In genomic region chr19:31354959-31355358, GRCm38 (mm10) we compare ENCODE assay signal across 29 mouse cellular contexts.
DNase-seq lines count a peak whose midpoint lies in the region; ATAC-seq and TF ChIP-seq lines count a peak whose summit lies in the region.
"Had no signal": no experiment of that assay in that cellular context is flagged by ENCODE, and none has a peak within 500 bp of the region (broad histone marks: within the 10 kb centered on the region; RNA-seq: fewer than 3 reads in every experiment).

No protein-coding gene starts in this region.

- H3K27ac ChIP-seq in kidney, postnatal 0 days: no peak overlapping the region
- H3K27ac ChIP-seq: embryonic facial prominence, embryonic 13.5 days; forebrain, embryonic 10.5 days; forebrain, embryonic 13.5 days; gastrocnemius, adult 2 months; heart, embryonic 15.5 days; hindbrain, embryonic 10.5 days; hindbrain, embryonic 14.5 days; hindbrain, postnatal 0 days had no signal

- 43% methylated on average over 1 of the region's 1 CpGs for WGBS in kidney, postnatal 0 days

- no peak overlapping the region for H3K4me2 ChIP-seq in kidney, postnatal 0 days (ENCODE audit: low read length)
- H3K4me2 ChIP-seq: embryonic facial prominence, embryonic 13.5 days; forebrain, embryonic 13.5 days; heart, embryonic 12.5 days; heart, embryonic 15.5 days; hindbrain, embryonic 14.5 days had no signal

- H3K9ac ChIP-seq in kidney, postnatal 0 days (ENCODE audit: low read depth, low read length): no peak overlapping the region
- H3K9ac ChIP-seq: embryonic facial prominence, embryonic 13.5 days; forebrain, embryonic 13.5 days; heart, embryonic 12.5 days; heart, embryonic 15.5 days; hindbrain, embryonic 14.5 days had no signal

- no peaks in the 10 kb centered on the region for H3K4me1 ChIP-seq in kidney, postnatal 0 days (replicated peaks; ENCODE audit: insufficient read depth, low read length)
- H3K4me1 ChIP-seq: forebrain, embryonic 13.5 days had no signal

- H3K36me3 ChIP-seq in kidney, postnatal 0 days (ENCODE audit: insufficient read depth, low read length): no peaks in the 10 kb centered on the region
- H3K36me3 ChIP-seq: embryonic facial prominence, embryonic 13.5 days; forebrain, embryonic 10.5 days; heart, embryonic 12.5 days; heart, embryonic 15.5 days; hindbrain, embryonic 10.5 days had no signal

- no peak overlapping the region for H3K4me3 ChIP-seq in kidney, postnatal 0 days (replicated peaks; ENCODE audit: low read depth, low read length)
- H3K4me3 ChIP-seq: embryonic facial prominence, embryonic 13.5 days; forebrain, embryonic 10.5 days; forebrain, embryonic 13.5 days; gastrocnemius, adult 2 months; heart, embryonic 12.5 days; heart, embryonic 15.5 days; hindbrain, embryonic 10.5 days had no signal

- H3K27me3 ChIP-seq in kidney, postnatal 0 days (ENCODE audit: insufficient read depth, low read length): no peaks in the 10 kb centered on the region
- H3K27me3 ChIP-seq: embryonic facial prominence, embryonic 13.5 days; forebrain, embryonic 13.5 days; heart, embryonic 12.5 days; heart, embryonic 15.5 days had no signal

- H3K9me3 ChIP-seq in kidney, postnatal 0 days (replicated peaks; ENCODE audit: low read length): no peaks in the 10 kb centered on the region
- H3K9me3 ChIP-seq: embryonic facial prominence, embryonic 13.5 days; forebrain, embryonic 10.5 days; forebrain, embryonic 13.5 days; heart, embryonic 12.5 days; heart, embryonic 15.5 days; hindbrain, embryonic 10.5 days had no signal

- DNase-seq in kidney, postnatal 0 days (ENCODE audit: low spot score): peak; percentile 26
- DNase-seq in kidney, postnatal 14 days: no peak
- DNase-seq in 3T3-L1 (ENCODE audit: low read depth, low spot score) (peak; percentile 78), adipocyte (ENCODE audit: low spot score) (peak; percentile 18)
- no peak for DNase-seq in adrenal gland, adult 2 months
- no peak for DNase-seq in gastrocnemius, adult 18-20 months (ENCODE audit: low spot score)
- DNase-seq: adrenal gland, postnatal 14 days; cerebellum, adult 11 months; cerebellum, adult 2 months; cerebellum, adult 9-11 months; cerebellum, postnatal 25 days; gastrocnemius, adult 2 months; gastrocnemius, postnatal 14 days; heart, adult 18-20 months; heart, postnatal 10 days; heart, postnatal 36 days had no signal

- TF ChIP-seq CTCF in kidney, postnatal 0 days (IDR thresholded peaks at IDR 0.05; ENCODE audit: low read depth): no peak

- ATAC-seq in kidney, postnatal 0 days (replicated peaks; ENCODE audit: low FRiP score, low read depth): no peak
- ATAC-seq: activated CD4-positive, CD25-positive, alpha-beta regulatory T cell, adult 4 months; CD4-positive, CD25-positive, alpha-beta regulatory T cell, adult 4 months; forebrain, embryonic 13.5 days; forebrain, embryonic 16.5 days; hindbrain, postnatal 0 days; inflammation-experienced regulatory T-cells, adult 6 months; intestine, embryonic 16.5 days had no signal

Comparison
In these comparisons a context has a peak if more than half of its experiments do, and no peak if none do; other contexts are left out.
1. DNase-seq: peak in kidney, postnatal 0 days (single experiment), 3T3-L1 (single experiment) and adipocyte (single experiment); none in kidney, postnatal 14 days (single experiment), adrenal gland, adult 2 months (single experiment) and gastrocnemius, adult 18-20 months (single experiment).